ENCODE assay signal across 8 mouse cellular contexts in genomic region chr10:126962271-126962965, GRCm38 (mm10). TPM values are rescaled to one million over a fixed set of nuclear protein-coding genes. Genes with fewer than 3 reads are reported as not detected.
A peak's percentile ranks its signal among the peaks of the same experiment; 100 is the strongest.
DNase-seq lines count a peak whose midpoint lies in the region; ATAC-seq and TF ChIP-seq lines count a peak whose summit lies in the region.

No protein-coding gene starts in this region.

- ATAC-seq in common myeloid progenitor, adult 5-6 weeks (replicated peaks; ENCODE audit: low read depth, poor library complexity, severe bottlenecking), result peak; percentile 22; the same call in 1 of the 2 replicates
- ATAC-seq in liver, embryonic 12.5 days, result peak; percentile 24; the same call in 1 of the 2 replicates
- ATAC-seq in activated CD4-positive, CD25-positive, alpha-beta regulatory T cell, adult 4 months, result no peak

- TF ChIP-seq CTCF in small intestine, adult 2 months (IDR thresholded peaks at IDR 0.05; ENCODE audit: extremely low read depth, insufficient read length, insufficient replicate concordance, low read depth, low read length), result no peak

- no peak for TF ChIP-seq POLR2A in small intestine, adult 2 months (IDR thresholded peaks at IDR 0.05; ENCODE audit: low read depth, low read length)

- H3K27ac ChIP-seq in liver, embryonic 12.5 days, result no peak overlapping the region; the same call in 1 of the 2 replicates
- H3K27ac ChIP-seq in small intestine, adult 2 months (ENCODE audit: insufficient read depth, low read depth, low read length), result peak overlapping the region; percentile 46; the same call in 1 of the 2 replicates

- H3K4me2 ChIP-seq in liver, embryonic 12.5 days, result no peak overlapping the region

- H3K9ac ChIP-seq in liver, embryonic 12.5 days, result no peak overlapping the region

- 29% methylated on average over 15 of the region's 15 CpGs for WGBS in liver, embryonic 12.5 days (ENCODE audit: insufficient replicate concordance)
- WGBS in small intestine, adult 2 months, result 53% methylated on average over 15 of the region's 15 CpGs

- no peaks in the 10 kb centered on the region for H3K36me3 ChIP-seq in liver, embryonic 12.5 days
- no peaks in the 10 kb centered on the region for H3K36me3 ChIP-seq in small intestine, adult 2 months (ENCODE audit: control insufficient read depth, insufficient read depth, low read length)

- H3K4me1 ChIP-seq in liver, embryonic 12.5 days, result peaks cover 10% of the 10 kb centered on the region
- H3K4me1 ChIP-seq in small intestine, adult 2 months (ENCODE audit: control insufficient read depth, insufficient read depth, insufficient read length, low read length), result peaks cover 10% of the 10 kb centered on the region

- DNase-seq in ovary, adult 18-20 months (ENCODE audit: low spot score), result peak; percentile 36
- no peak for DNase-seq in ovary, postnatal 10 days (ENCODE audit: low spot score)
- peak; percentile 75 to 85 for DNase-seq in heart, adult 18-20 months
- DNase-seq in kidney, adult 11 months, result peak; percentile 63

- no peaks in the 10 kb centered on the region for H3K9me3 ChIP-seq in liver, embryonic 12.5 days (replicated peaks)

- H3K27me3 ChIP-seq in liver, embryonic 12.5 days (replicated peaks), result peaks cover 24% of the 10 kb centered on the region
- no peaks in the 10 kb centered on the region for H3K27me3 ChIP-seq in small intestine, adult 2 months (ENCODE audit: control insufficient read depth, insufficient read depth, low read length)

- no peak overlapping the region for H3K4me3 ChIP-seq in liver, embryonic 12.5 days
- H3K4me3 ChIP-seq in small intestine, adult 2 months (ENCODE audit: low read depth, low read length), result no peak overlapping the region

RNA-seq across cellular contexts. Expression of gene Ctdsp2, which starts 16.1 kb away (rescaled TPM):
- 33.9 and 42.8 TPM in 2 replicates for total RNA-seq in common myeloid progenitor, adult 5-6 weeks (2017)
- total RNA-seq in heart, adult 18-20 months (2021), result 10 to 100 TPM; 83.8 to 94.3 TPM
- polyA plus RNA-seq in liver, embryonic 12.5 days (2016; fragmentation: Nextera tagmentation; extraction: Ambion mirVana), result 22.2 and 24.0 TPM in 2 replicates
- polyA plus RNA-seq in small intestine, adult 2 months (2012; rRNA removed), result 43.9 and 118 TPM in 2 replicates
- polyA plus RNA-seq in activated CD4-positive, CD25-positive, alpha-beta regulatory T cell, adult 4 months (2017; shearing (Covaris generic)), result 10 to 100 TPM; 29.8 to 35.8 TPM

RNA-seq across cellular contexts. Expression of gene Avil, which starts 38.1 kb away (rescaled TPM):
- total RNA-seq in common myeloid progenitor, adult 5-6 weeks (2017), result not detected in 2 replicates
- total RNA-seq in heart, adult 18-20 months (2021), result under 1 TPM; 0.37 to 0.64 TPM
- polyA plus RNA-seq in liver, embryonic 12.5 days (2016; fragmentation: Nextera tagmentation; extraction: Ambion mirVana), result 0.18 and 0.19 TPM in 2 replicates
- polyA plus RNA-seq in small intestine, adult 2 months (2012; rRNA removed), result 2.4 and 6.9 TPM in 2 replicates
- polyA plus RNA-seq in activated CD4-positive, CD25-positive, alpha-beta regulatory T cell, adult 4 months (2017; shearing (Covaris generic)), result not detected
